Mouse (Mus musculus) liver, postnatal 0 days (tissue): ENCODE data around the gene Por.

Experiments used
- CTCF ChIP-seq: sonication (generic); IDR thresholded peaks from 2 replicates; pipeline ENCODE4 v1.5.1; 2016; ENCODE audit warnings: antibody characterized with exemption, low read depth
- EP300 ChIP-seq: IDR thresholded peaks from 2 replicates; pipeline ENCODE4 v1.6.1; 2016; ENCODE audit warnings: antibody characterized with exemption, low read depth, mild to moderate bottlenecking

DNA sequence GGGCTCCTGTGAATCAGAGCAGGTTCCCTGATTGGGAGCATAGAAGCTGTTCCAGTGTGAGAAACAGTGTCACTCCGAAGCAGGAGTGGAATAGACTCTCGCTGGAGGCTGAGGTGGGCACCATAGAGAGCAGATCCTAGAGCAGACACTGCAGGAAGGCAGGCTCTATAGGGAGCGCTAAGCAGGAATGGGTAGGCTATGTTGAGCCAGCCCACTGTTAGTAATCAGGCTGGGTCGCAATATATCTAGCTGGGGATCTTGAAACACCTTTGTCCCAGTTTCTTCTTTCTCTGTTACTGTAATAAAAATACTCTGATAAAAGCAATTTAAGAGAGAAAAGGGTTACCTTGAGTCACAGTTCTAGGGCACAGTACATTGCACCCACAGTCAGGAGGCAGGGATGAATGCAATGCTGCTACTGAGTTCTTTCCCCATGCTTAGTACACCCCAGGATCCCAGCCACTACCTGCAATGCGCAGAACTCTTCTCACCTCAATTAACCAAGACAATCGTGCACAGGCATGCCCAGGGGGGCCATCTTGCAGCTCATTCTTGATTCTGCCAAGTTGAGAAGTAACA, 11.2 kb downstream of the Por start:
- TF ChIP-seq EP300 (no peak), CTCF (no peak)
